Mouse (Mus musculus) lung, adult 2 months (tissue): ENCODE measurements around the gene Trim54.

Source experiments
- CTCF ChIP-seq: fragments of 200-500 bp; IDR thresholded peaks from 2 replicates; pipeline ENCODE4 v1.5.1; 2011; ENCODE audit warnings: mild to moderate bottlenecking, low read length, control low read depth; ENCODE audit not compliant: insufficient read depth
- POLR2A ChIP-seq: fragments of 200-500 bp; IDR thresholded peaks from 2 replicates; pipeline ENCODE4 v1.6.1; 2011; ENCODE audit warnings: low read depth, mild to moderate bottlenecking, control low read depth, low read length, borderline replicate concordance; ENCODE audit errors: extremely low read depth

DNA sequence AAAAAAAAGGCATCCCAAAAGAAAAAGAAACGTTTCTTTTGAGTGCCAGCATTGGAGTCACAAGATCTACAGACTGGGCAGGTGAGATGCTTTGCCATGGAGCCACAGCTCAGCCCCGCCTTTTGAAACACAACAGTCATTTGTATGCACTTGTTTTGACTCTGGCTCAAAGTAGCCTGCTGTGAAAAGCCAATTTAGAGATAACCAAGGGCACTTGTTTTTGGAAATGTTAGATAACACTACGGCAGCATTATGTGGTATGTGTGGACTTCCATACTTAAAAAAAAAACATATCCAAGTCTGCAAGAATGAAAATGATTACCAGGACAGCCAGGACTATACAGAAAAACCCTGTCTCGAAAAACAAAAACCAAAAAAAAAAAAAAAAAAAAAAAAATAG lies 67.2 kb downstream of the Trim54 start:
- TF ChIP-seq CTCF (no peak), POLR2A (no peak)
